Mouse (Mus musculus) monocyte, adult 2 months (primary cell): Measurements from ENCODE around the gene B3gnt6.
A peak's percentile ranks its signal among the peaks of the same experiment; 100 is the strongest.

Experiments used
- DNase-seq, 2 experiments: peaks; one replicate each; pipeline ENCODE4 v3.0.0; 2022; ENCODE audit warnings: low spot score in 2 of 2, low read depth in 1 of 2

B3gnt6 gene

GRCm38 (mm10) chr7:98177566-98177928 is 21.7 kb downstream of the B3gnt6 start:
- no peak for DNase-seq

GRCm38 (mm10) chr7:98177071-98177485 is 22.2 kb downstream of the B3gnt6 start:
- no peak for DNase-seq

GRCm38 (mm10) chr7:98176322-98177070 is 22.8 kb downstream of the B3gnt6 start:
- DNase-seq, result no peak

GRCm38 (mm10) chr7:98174883-98175755 is 24.2 kb downstream of the B3gnt6 start:
- no peak for DNase-seq

- no peak for DNase-seq
Observed at GRCm38 (mm10) chr7:98173408-98173807, 25.9 kb downstream of the B3gnt6 start.

GRCm38 (mm10) chr7:98172661-98173060 is 26.6 kb downstream of the B3gnt6 start:
- no peak for DNase-seq

- DNase-seq, result peak; percentile 36 to 41
Observed at GRCm38 (mm10) chr7:98171141-98172073, 27.9 kb downstream of the B3gnt6 start.

GRCm38 (mm10) chr7:98164999-98165528 is 34.2 kb downstream of the B3gnt6 start:
- DNase-seq, result no peak

GRCm38 (mm10) chr7:98164382-98164998 is 34.8 kb downstream of the B3gnt6 start:
- no peak for DNase-seq

- no peak for DNase-seq
Observed at GRCm38 (mm10) chr7:98163700-98164099, 35.6 kb downstream of the B3gnt6 start.

- no peak for DNase-seq
Observed at GRCm38 (mm10) chr7:98162239-98162638, 37.0 kb downstream of the B3gnt6 start.

GRCm38 (mm10) chr7:98160041-98160740 is 39.1 kb downstream of the B3gnt6 start:
- DNase-seq, result no peak

- DNase-seq, result no peak
Observed at GRCm38 (mm10) chr7:98158481-98158880, 40.8 kb downstream of the B3gnt6 start.

- DNase-seq, result no peak
Observed at GRCm38 (mm10) chr7:98157636-98158332, 41.5 kb downstream of the B3gnt6 start.

- DNase-seq, result no peak
Observed at GRCm38 (mm10) chr7:98156280-98156665, 43.0 kb downstream of the B3gnt6 start.

GRCm38 (mm10) chr7:98155546-98156279 is 43.6 kb downstream of the B3gnt6 start:
- peak in 1 of 2 experiments; percentile 13 for DNase-seq

- no peak for DNase-seq
Observed at GRCm38 (mm10) chr7:98153892-98154291, 45.4 kb downstream of the B3gnt6 start.

GRCm38 (mm10) chr7:98153345-98153744 is 45.9 kb downstream of the B3gnt6 start:
- no peak for DNase-seq

- no peak for DNase-seq
Observed at GRCm38 (mm10) chr7:98152400-98152799, 46.9 kb downstream of the B3gnt6 start.
